Mouse (Mus musculus): ENCODE data around the gene Btnl9. TPM values are rescaled to one million over a fixed set of nuclear protein-coding genes. Genes with fewer than 3 reads are reported as not detected.
A peak's percentile ranks its signal among the peaks of the same experiment; 100 is the strongest.
"Not testable (repeated sequence)": the region's sequence is repeated elsewhere in the genome, so short reads cannot be mapped to it uniquely, and the experiment has no call there.

Gene Btnl9
- polyA plus RNA-seq, 1 experiment from 2014 or later: 2.2 TPM

DNA sequence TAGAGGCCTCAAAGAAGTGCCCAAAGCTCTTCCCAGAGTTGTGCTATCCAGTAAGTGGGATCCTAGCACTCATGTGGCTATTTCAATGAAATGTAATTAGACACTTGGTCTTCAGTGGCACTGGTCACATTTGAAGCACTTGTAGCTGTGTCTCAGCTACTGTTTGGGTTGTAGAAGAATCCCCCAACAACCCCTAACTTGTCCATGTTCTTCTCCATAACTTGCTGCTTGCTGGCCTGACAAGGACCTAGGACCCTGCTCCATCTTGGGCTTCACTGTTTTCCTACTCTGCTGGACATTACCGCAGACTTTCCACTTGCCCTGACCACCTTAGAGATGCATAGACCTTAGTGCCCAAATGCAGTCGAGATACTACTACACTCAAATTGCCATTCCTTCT lies 15.1 kb upstream of the Btnl9 start:
- Histone ChIP-seq H3K9ac (ENCODE audit: low read depth, low read length) (peak overlapping the region; percentile 91; the same call in 1 of the 2 replicates), H3K4me3 (replicated peaks; ENCODE audit: low read depth, low read length) (peak overlapping the region; percentile 72), H3K27ac (peak overlapping the region; percentile 96), H3K36me3 (ENCODE audit: insufficient read depth, low read length) (no peaks in the 10 kb centered on the region), H3K9me3 (replicated peaks; ENCODE audit: low read length) (no peaks in the 10 kb centered on the region), H3K27me3 (ENCODE audit: insufficient read depth, low read length) (no peaks in the 10 kb centered on the region), H3K4me2 (ENCODE audit: low read length) (peak overlapping the region; percentile 85), H3K4me1 (replicated peaks; ENCODE audit: insufficient read depth, low read length) (peaks cover 13% of the 10 kb centered on the region)
- no peak for TF ChIP-seq CTCF (IDR thresholded peaks at IDR 0.05; ENCODE audit: low read depth)
- 35% methylated on average over 2 of the region's 2 CpGs for WGBS
- DNase-seq (ENCODE audit: low spot score): peak; percentile 37
- no peak for ATAC-seq (replicated peaks; ENCODE audit: low FRiP score, low read depth)

DNA sequence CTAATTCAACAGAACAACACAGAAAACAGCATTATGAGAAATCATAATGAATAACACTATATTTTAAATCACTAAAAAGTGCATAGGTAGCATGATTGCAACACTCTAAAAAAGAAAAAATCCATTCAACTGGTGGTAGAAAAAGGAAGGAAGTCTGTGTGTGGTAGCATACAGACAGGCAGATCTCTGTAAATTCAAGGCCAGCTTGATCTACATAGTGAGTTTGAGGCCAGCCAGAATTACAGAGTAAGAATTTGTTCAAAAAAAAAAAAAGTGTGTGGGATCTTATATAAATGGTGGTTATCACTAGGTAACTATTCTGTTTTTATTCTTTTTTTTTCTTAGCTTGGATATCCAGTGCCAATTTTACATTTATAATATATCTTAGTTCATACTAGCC lies 14.2 kb upstream of the Btnl9 start:
- Histone ChIP-seq H3K4me2 (ENCODE audit: low read length) (no peak overlapping the region), H3K9ac (ENCODE audit: low read depth, low read length) (no peak overlapping the region), H3K4me1 (replicated peaks; ENCODE audit: insufficient read depth, low read length) (peaks cover 13% of the 10 kb centered on the region), H3K27me3 (ENCODE audit: insufficient read depth, low read length) (no peaks in the 10 kb centered on the region), H3K36me3 (ENCODE audit: insufficient read depth, low read length) (no peaks in the 10 kb centered on the region), H3K27ac (no peak overlapping the region), H3K9me3 (replicated peaks; ENCODE audit: low read length) (no peaks in the 10 kb centered on the region), H3K4me3 (replicated peaks; ENCODE audit: low read depth, low read length) (no peak overlapping the region)
- no peak for TF ChIP-seq CTCF (IDR thresholded peaks at IDR 0.05; ENCODE audit: low read depth)
- ATAC-seq (replicated peaks; ENCODE audit: low FRiP score, low read depth): no peak
- no peak for DNase-seq (ENCODE audit: low spot score)

DNA sequence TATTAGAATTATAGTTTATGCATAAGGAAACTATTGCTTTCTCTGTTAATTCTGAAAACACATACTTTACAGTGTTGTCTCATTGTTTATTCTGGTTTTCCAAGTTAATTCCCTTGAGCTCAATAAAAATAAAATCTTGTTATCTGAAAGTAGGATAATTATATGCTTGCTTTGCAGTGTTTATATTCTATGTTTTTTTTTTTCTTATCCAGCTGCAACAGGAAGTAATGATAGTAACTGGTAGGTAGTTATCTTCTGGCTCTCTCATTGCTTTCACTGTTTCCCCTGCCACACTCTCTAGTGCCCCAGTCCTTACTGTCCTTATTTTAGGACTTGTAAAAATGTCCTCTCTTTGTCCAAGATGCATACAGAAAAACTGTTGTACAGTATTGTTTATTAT lies 13.7 kb upstream of the Btnl9 start:
- Histone ChIP-seq H3K4me3 (replicated peaks; ENCODE audit: low read depth, low read length) (no peak overlapping the region), H3K27me3 (ENCODE audit: insufficient read depth, low read length) (no peaks in the 10 kb centered on the region), H3K4me2 (ENCODE audit: low read length) (no peak overlapping the region), H3K36me3 (ENCODE audit: insufficient read depth, low read length) (no peaks in the 10 kb centered on the region), H3K9me3 (replicated peaks; ENCODE audit: low read length) (no peaks in the 10 kb centered on the region), H3K4me1 (replicated peaks; ENCODE audit: insufficient read depth, low read length) (peaks cover 13% of the 10 kb centered on the region), H3K27ac (no peak overlapping the region), H3K9ac (ENCODE audit: low read depth, low read length) (no peak overlapping the region)
- no peak for DNase-seq (ENCODE audit: low spot score)
- TF ChIP-seq CTCF (IDR thresholded peaks at IDR 0.05; ENCODE audit: low read depth): no peak
- ATAC-seq (replicated peaks; ENCODE audit: low FRiP score, low read depth): no peak

DNA sequence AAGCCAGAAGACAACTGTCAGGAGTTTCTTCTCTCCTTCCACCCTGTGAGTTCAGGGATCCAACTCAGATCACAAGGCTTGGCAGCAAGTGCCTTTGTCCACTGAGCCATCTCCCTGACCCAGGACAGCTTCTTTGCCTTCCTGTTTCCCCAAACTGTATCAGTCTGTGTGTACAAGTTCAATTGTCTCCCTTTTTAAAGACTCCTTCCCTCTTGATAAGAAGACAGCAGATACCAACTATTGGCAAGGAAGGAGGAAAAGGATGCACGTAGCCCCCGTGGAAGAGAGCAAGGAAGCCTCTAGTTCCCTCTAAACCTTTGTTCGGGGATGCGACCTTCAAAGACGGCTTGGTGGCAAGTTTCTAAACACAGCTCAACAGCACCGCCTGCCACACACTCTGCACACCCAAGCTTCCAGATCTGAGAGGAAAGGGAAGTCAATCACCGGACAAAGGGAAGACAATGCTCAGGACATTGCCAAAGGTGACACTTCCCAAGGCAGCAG lies 8.9 kb upstream of the Btnl9 start:
- no peaks in the 10 kb centered on the region for H3K36me3 ChIP-seq (ENCODE audit: insufficient read depth, low read length)
- H3K27me3 ChIP-seq (ENCODE audit: insufficient read depth, low read length): no peaks in the 10 kb centered on the region
- no peak overlapping the region for H3K4me2 ChIP-seq (ENCODE audit: low read length)
- H3K9ac ChIP-seq (ENCODE audit: low read depth, low read length): no peak overlapping the region
- no peak for ATAC-seq (replicated peaks; ENCODE audit: low FRiP score, low read depth)
- DNase-seq (ENCODE audit: low spot score): peak; percentile 32
- 68% methylated on average over 7 of the region's 7 CpGs for WGBS
- no peak overlapping the region for H3K27ac ChIP-seq
- no peaks in the 10 kb centered on the region for H3K9me3 ChIP-seq (replicated peaks; ENCODE audit: low read length)
- no peak overlapping the region for H3K4me3 ChIP-seq (replicated peaks; ENCODE audit: low read depth, low read length)
- TF ChIP-seq CTCF (IDR thresholded peaks at IDR 0.05; ENCODE audit: low read depth): no peak
- H3K4me1 ChIP-seq (replicated peaks; ENCODE audit: insufficient read depth, low read length): no peaks in the 10 kb centered on the region

DNA sequence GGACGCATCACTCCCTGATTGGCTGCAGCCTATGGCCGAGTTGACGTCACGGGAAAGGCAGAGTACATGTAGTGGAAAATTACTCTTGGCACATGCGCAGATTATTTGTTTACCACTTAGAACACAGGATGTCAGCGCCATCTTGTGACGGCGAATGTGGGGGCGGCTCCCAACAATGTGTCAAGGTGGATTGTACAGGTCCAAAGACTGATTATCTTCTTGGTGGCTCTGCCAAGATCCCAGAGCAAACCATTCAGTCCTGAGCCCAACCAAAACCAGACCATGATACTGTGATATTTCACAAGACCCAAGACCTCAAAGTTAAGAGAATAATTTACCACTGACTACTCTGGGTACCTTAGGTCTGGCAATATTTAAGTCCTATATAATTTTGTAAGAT lies 7.8 kb upstream of the Btnl9 start:
- H3K9ac ChIP-seq (ENCODE audit: low read depth, low read length); H3K9me3 ChIP-seq (replicated peaks; ENCODE audit: low read length); H3K27me3 ChIP-seq (ENCODE audit: insufficient read depth, low read length); H3K27ac ChIP-seq; H3K4me1 ChIP-seq (replicated peaks; ENCODE audit: insufficient read depth, low read length); H3K4me3 ChIP-seq (replicated peaks; ENCODE audit: low read depth, low read length); DNase-seq (ENCODE audit: low spot score); H3K4me2 ChIP-seq (ENCODE audit: low read length); H3K36me3 ChIP-seq (ENCODE audit: insufficient read depth, low read length); ATAC-seq (replicated peaks; ENCODE audit: low FRiP score, low read depth): not testable (repeated sequence)
- WGBS: 94% methylated on average over 8 of the region's 9 CpGs

DNA sequence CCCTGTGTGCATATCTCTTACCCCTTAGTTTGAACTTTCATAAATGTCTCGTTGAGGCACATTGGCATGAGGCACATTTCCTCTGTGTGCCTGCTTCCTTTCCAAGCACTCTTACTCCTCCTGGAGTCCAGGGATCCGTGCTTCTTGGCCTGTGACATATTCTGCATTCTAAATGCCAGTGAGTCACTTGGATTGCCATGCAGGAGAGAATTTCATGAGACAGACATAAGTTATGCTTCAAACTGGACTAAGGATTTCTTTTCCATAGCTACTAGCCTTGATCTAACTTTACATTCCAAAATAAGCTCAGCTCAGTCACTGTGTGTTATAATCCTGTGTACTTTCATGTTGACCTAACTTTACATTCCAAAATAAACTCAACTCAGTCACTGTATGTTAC lies 4.1 kb upstream of the Btnl9 start:
- Histone ChIP-seq H3K36me3 (ENCODE audit: insufficient read depth, low read length) (no peaks in the 10 kb centered on the region), H3K9me3 (replicated peaks; ENCODE audit: low read length) (no peaks in the 10 kb centered on the region), H3K4me2 (ENCODE audit: low read length) (no peak overlapping the region), H3K9ac (ENCODE audit: low read depth, low read length) (no peak overlapping the region), H3K4me1 (replicated peaks; ENCODE audit: insufficient read depth, low read length) (no peaks in the 10 kb centered on the region), H3K4me3 (replicated peaks; ENCODE audit: low read depth, low read length) (no peak overlapping the region), H3K27me3 (ENCODE audit: insufficient read depth, low read length) (no peaks in the 10 kb centered on the region), H3K27ac (no peak overlapping the region)
- DNase-seq (ENCODE audit: low spot score) (no peak), ATAC-seq (replicated peaks; ENCODE audit: low FRiP score, low read depth) (no peak)
- no peak for TF ChIP-seq CTCF (IDR thresholded peaks at IDR 0.05; ENCODE audit: low read depth)
- WGBS: 43% methylated on average over 2 of the region's 2 CpGs

DNA sequence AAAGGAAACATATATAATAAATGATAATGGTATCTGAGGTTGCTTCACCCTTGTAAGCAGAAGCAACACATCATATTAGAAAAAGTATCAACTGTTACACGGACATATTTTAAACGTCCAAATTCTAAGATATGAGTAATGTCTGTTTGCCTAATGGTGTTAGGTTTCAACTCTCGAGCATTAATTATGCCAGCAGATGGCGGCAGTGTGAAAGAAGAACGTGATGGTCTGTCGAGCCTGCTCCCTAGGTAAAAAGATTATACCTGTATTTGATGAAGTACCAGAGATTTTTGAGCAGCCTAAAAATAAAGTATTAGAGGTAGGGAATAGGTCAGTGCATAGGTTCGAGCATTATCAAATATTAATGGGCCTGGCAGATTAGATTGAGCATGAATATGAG lies 2.8 kb upstream of the Btnl9 start:
- H3K4me3 ChIP-seq (replicated peaks; ENCODE audit: low read depth, low read length): no peak overlapping the region
- peak; percentile 77 for DNase-seq (ENCODE audit: low spot score)
- no peaks in the 10 kb centered on the region for H3K4me1 ChIP-seq (replicated peaks; ENCODE audit: insufficient read depth, low read length)
- H3K27ac ChIP-seq: no peak overlapping the region
- no peak overlapping the region for H3K9ac ChIP-seq (ENCODE audit: low read depth, low read length)
- no peak for ATAC-seq (replicated peaks; ENCODE audit: low FRiP score, low read depth)
- H3K4me2 ChIP-seq (ENCODE audit: low read length): no peak overlapping the region
- TF ChIP-seq CTCF (IDR thresholded peaks at IDR 0.05; ENCODE audit: low read depth): peak; percentile 84
- WGBS: 4% methylated on average over 7 of the region's 7 CpGs
- H3K27me3 ChIP-seq (ENCODE audit: insufficient read depth, low read length): no peaks in the 10 kb centered on the region
- no peaks in the 10 kb centered on the region for H3K9me3 ChIP-seq (replicated peaks; ENCODE audit: low read length)
- H3K36me3 ChIP-seq (ENCODE audit: insufficient read depth, low read length): no peaks in the 10 kb centered on the region

Data from kidney, postnatal 0 days (tissue).